Mouse (Mus musculus) adrenal gland, adult 2 months (tissue): ENCODE measurements around the gene Sall1. TPM values are rescaled to one million over a fixed set of nuclear protein-coding genes. Genes with fewer than 3 reads are reported as not detected.
A peak's percentile ranks its signal among the peaks of the same experiment; 100 is the strongest.

Experiments
- DNase-seq: peaks from one replicate; pipeline ENCODE4 v3.0.0; 2021
- long read RNA-seq: library from polyadenylated mRNA; stranded (forward); transcript quantifications from one replicate; pipeline ENCODE4 v2.0.0, GENCODE M21; 2021
- polyA plus RNA-seq: library from polyadenylated mRNA; depleted of rRNA; stranded (reverse); fragments of >200 nt; gene quantifications from 2 replicates; pipeline ENCODE4 v1.2.3, GENCODE M21; 2012; rRNA removed
- total RNA-seq, 2 experiments: library from RNA; stranded (reverse); gene quantifications; 2 replicates each; pipeline ENCODE4 v1.2.3; 2021

Gene Sall1
- under 1 TPM in 1 of 2 experiments, not detected in 1; 0.17 TPM for total RNA-seq
- 0.02 TPM in 1 of 2 replicates, not detected in the other for polyA plus RNA-seq
- long read RNA-seq, result 0 reads

DNA sequence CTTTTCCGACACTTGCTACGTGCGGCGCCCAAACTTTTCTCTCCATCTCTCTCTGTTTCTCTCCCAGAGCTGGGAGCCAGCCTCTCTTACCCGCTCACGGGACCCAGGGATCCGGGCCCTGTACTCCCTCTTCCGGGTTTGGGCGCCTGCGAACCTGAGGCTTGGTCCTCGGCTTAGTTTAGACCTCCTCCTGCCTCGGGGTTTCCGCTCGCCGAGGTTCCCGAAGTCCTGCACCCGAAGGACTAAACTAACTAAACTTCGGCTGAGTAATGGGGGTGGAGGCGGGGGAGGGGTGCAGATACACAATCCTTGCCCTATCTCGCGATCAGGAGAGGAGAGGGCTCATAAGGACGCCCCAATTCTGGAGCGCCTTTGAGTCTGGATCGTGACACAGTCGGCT, at the start of gene Sall1:
Sall1 (minus strand) TSS at position 223 of the 400 bp plus-strand sequence.
- DNase-seq, result peak; percentile 23

DNA sequence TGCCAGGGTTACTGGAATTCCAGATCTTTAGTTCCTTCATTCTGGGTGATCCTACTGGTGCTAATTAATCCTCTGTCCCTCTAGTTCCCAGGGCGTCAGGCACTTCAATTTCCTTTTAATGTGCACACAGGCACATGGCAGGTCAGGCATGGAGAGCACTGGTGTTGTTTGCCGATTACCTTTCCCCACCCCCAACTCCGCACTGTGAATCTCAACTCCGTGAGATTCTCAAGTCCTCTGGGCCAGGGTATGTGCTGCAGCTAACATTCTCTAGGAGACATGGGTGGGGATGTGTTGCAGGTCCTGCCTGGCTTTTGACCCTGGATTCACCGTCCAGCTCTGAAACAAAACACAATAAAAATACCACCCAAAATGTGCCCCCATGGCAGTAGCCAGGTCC, 46.0 kb upstream of the Sall1 start:
- no peak for DNase-seq

DNA sequence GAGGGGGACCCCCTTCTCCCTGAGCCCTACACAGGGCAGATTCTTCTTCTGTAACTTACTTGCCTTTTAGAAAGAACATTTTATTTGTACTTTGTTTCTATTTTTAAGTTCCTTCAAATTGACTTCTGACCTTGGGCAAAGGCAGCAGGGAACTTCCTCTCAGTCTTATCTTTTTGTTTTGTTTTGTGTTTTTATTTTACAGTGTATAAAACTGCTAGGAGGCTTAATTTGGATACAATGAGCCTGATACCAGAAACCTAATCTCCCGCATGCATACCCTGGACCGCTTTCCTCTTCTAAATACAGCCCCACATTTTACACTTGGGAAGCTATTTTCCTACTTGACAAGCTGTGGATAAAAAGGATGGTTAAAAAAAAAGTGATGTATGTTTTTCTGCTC, 35.2 kb upstream of the Sall1 start:
- no peak for DNase-seq

DNA sequence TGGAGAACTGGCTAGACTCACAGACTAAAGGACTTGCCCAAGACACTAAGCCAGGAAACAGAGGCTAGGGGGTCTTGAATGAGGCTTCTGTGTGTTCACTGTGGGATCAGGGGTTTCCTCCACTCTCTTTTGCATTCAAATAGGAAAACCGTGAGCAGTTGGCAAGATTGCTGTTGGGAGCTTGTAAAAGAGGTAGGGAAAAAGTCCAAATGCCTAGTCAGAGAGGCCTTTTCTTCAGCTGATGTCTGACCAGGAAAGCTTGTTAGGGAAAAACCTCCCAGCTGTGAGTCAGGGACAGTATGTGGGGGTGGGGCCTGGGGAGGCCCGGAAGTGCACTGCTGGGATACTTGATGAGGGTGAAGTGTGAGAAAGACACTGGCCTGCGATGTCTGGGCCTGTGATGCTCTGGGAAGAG, 29.0 kb upstream of the Sall1 start:
- DNase-seq, result no peak

DNA sequence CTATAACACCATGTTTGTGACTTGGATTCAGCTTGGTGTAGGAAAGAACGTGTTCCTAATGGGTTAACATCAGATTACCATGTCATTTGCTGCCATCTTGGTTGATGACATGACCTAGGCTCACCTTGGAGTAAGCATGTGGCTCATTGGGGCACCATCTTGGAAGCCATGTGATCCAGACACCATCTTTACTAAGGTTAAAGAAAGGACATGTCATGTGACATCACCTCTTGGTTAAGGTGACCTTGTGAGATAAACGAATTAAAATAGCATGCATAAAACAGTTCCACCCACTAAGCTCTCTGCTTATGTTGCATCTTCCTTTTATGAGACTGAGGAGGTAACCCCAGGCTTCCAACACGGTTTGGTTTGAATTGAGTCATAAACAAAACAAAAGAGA, 23.5 kb upstream of the Sall1 start:
- no peak for DNase-seq

DNA sequence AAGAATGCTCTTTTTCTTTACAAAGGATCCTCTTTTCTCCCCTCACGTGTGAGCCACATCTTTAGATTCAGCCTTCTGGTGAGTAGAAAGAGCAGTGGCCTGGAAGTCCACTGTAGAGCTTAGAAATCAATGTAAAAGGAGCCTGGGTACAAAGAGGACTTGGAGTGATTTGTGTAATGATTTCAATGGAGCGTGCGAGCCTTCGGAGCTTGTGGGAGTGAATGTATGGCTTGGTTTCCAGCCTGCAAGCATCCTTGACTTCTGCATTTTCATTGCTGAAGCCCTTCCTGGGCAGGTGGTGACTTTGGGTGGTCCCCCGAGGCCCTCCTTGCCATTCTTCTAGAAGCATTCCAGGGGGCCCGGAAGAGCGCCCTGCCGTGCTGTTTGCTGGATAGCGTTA, 20.1 kb upstream of the Sall1 start:
- DNase-seq, result no peak

DNA sequence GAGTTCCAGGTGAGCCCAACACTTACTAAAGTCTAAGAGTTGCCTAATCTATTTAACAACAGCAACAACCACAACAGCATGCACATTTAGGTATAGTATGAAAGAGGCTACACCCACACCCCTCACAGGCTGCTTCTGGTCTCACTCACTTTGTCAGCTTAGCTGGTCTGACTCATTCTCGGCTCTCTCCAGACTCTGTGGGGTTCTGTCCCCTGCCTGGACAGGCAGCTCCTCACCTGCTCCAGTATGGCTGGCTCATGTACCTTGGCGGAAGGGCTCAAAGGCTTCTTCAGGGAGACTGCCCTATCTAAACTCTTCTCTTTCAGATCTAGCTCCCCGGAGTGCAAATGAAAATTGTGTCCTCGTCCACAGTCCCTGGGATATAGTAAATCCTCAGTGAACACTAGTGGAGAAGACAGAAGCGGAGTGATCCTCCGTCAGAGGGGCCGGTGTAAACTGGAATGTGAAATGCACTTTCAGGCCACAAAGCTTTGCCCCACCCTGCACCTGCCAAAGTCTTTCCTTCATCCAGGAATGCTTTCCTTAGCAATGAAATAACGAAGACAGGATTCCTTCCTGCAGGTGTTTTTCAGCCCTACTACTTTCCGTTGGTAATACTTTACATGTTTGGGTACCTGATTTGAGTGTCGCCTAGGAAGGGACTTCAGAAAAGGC, 19.5 kb upstream of the Sall1 start:
- DNase-seq, result no peak

DNA sequence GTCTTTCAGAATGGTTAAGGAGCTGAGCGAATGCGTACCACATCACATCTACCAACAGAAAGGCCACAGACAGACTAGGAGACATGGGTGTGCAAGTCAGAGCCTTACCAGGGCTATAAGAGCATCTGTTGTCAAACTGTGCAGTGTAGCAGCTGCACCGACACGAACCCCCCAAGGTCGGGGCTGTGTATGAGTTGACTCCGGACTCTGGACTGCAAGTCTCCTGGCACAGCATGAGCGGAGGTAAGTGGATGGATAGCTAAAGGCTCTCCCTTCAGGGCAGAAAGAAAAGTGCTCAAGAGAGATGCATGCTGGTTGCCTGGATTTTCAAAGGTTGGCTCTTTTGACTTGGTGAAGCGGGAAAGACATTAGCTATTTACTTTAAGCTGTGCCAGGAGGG, 16.8 kb upstream of the Sall1 start:
- DNase-seq, result no peak

DNA sequence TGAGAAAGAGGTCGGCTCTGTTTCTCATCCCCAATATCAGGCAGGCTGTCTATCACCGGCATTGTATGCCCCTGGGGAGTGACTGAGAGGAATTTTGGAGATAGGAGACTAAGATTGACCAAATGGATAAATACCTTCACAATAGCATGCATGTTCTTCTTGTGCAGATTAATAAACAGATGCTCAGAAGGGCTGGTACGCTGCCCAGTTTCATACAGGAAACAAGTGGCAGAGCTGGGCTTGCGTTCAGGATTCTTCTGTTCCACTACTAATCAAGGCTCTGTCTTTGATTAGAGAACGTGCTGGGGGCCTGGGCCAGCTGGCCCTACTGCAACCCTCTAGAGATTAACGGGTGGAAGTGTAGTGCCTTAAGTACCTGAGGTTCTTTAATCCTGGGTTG, 15.5 kb upstream of the Sall1 start:
- DNase-seq, result no peak

DNA sequence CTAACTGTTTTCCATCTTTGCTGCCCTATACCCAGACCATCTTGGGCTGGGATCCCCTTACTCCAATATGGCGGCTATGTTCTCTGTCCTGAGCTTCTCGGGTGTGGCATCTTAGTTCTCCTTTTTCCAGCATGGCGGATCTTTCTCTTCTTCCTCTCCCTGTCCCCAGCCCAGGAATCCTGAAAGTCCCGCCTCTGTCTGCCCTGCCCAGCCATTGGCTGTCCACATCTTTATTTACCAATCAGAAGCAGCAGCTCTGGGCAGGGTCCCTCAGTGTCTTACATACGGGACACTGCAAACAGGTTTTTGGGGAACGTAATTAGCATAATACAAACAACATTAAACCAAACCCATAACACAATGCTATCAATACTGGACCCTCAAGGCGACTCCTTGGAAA, 8.9 kb upstream of the Sall1 start:
- no peak for DNase-seq

DNA sequence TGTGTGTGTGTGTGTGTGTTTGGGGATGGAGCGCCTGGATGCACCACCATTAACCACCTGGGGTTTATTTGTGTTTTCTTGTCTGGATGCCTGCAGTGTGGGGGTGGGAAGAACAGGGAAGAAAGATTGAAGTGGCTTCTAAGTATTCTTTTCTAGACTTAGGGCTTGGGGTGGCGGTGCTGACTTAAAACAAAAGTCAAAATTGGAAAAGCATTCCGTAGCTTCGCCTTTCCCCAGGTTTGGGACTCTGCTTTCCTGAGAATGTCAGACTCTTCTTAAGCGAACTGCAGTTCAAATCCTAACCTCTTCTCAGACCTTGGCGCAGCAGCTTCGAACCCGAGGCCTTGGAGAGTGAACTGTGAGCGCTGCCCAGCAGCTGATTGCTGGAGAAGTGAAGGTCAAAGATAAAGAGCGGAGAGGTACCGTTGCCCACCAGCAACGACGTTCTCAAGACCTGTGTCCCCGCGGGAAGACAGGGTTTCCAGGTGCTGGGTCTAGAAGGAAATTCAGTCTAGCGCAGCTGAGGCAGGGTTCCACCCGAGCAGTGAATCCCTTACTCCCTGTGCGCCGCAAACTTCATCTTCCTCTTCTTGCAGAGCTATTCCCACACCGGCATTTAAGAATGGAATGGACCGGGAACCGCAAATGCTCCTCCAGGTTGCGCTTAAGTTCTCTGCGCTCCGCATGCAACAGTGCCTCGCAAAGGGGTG, 2.8 kb upstream of the Sall1 start:
- no peak for DNase-seq

DNA sequence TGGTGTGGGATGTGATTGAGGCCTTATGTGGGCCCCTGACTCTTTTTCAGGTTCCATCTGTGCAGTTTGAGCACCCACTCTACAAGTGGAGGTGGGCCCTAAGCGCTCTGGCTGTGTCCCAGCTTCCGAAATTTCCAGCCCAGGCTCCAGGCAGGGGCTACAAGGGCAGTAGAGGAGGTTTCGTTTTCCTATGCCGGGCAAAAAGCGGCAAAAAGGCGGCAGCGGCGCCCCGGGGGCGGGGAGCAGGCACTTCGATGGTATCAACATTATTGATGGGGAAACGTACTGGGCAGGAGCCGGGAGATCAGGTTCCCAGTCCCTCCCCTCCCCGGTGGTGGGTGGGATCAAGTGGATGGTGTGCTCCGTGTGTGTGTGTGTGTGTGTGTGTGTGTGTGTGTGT, 2.3 kb upstream of the Sall1 start:
- DNase-seq, result peak; percentile 7

DNA sequence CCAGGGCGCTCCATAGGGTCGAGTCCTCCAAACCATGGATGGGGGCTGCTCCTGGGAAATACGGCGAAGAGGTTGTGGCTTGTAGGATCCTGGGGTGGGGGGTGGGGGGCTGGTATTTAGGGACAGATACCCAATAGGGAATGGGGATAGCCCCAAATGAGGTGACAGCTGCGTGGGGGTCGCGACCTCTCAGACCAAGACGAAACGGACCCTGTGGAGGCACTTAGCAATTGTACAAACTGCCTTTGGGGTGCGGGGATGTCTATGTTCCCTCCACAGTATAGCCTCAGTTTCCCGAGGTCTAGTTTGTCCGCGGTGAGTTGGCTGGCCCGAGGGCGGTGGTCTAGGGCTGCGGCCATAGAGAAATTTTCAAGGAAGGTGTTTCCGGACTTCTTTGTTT, 1.8 kb upstream of the Sall1 start:
- DNase-seq, result no peak

DNA sequence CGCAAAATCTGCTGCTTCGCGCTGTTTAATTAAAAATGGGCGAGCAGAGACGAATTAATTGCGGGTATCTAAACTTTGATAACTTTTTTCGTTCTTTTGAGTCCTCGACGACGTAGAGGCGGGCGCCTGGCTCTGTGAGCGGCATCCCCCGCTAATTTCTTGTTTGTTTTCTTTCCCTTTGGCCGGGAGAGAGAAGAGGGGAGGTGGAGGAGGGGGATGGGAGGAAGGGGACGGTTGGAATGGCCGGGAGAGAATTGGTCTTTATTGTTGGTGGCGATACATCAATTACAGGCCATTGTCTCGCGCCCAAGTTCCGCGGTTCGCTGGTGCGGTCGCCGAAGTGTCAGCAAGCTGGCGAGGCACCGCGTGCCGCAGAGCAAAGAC, 1.2 kb upstream of the Sall1 start:
- no peak for DNase-seq

DNA sequence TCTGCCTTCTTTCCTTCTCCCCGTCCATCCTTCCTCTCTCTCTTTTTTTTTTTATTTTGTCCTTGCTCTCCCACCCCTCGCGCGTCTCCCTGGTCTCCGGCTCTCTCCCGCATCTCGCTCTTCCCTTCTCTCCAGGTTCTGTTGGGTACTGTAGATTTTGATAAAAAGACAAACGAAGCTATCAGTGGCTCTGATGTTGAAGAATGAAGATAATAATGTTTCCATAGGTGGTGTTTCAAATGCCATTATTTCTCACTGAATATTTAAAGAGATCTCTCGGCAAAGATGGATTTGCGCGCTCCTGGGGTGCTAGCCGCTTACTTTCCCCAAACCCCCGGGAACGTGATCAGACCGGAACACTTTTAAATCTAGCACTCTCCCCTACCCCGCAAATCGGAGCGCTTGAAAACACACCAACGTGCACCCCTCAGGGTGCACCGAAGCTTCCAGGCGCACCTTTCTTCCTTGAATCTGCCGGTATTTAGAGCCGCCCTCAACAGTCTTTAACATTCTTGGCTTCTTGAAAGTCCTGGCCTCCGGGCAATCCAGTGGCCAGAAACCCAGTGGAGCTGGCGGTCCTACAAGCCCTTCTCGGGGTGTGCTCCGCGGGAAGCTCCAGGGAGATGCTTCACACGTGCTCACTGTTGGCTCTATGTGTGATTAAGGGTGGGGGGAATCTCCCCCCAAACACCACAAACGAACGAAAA, 702 bp upstream of the Sall1 start:
- DNase-seq, result peak; percentile 3

DNA sequence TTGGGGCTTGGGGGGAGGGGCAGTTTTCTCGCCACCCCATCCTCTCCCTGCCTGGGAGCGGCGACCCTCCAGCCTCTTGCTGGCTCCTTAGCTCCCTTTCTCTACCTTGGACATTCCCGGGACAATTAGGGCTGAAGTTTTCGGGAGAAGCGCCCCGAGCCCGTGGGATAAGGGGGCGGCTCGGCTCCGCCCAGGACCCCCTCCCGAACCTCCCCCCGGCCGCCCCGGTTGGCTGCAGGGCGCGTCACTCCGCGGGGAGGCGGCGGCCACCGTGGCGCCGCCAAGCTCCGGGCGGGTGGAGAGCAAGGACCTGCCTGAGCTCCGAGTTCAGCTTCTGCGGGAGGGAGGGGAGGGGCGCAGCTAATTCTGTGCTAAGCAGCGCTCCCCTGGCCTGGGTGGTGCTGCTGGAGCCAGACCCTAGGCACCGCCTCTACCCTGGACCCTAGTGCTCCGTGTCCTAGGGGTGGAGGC, 556 bp downstream of the Sall1 start:
- peak; percentile 44 for DNase-seq

DNA sequence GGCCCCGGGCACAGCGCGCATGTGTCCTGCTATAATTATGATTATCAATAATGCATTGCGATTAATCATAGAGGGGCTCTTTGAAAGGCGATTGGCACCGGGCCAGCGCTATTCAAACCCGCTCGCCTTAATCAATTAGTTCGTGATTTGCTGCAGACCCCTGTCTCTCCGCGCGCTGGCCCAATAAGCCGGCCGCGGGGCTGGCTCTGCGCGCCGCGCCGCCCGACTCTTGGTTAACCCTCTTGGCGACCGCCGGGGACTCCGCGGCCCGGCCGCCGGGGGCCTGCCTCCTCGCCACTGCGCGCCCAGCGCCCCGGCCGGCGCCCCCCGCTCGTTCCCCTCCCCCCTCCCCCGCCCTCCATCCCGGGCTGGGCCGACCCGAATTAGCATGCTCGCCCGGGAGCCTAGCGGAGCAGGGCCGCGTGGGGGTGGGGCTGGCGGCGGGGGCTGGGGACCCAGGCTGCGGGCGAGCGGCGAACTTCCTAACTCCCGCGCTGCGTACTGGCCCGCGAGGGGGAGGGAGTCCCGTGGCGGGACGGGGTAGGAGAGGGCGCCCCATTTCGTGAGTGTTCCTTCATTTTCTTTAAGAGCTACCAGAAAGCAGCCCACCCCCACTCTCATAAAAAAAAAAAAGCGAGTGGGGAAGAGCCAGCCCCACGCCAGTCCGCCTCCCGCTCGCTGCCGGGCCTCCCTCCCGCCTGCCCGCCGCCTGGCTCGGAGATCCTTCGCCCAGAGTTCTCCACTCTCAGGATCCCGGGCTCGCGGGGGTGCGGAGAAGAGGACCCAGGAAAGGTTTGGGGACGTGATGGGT, 1.2 kb downstream of the Sall1 start:
- peak; percentile 30 for DNase-seq

DNA sequence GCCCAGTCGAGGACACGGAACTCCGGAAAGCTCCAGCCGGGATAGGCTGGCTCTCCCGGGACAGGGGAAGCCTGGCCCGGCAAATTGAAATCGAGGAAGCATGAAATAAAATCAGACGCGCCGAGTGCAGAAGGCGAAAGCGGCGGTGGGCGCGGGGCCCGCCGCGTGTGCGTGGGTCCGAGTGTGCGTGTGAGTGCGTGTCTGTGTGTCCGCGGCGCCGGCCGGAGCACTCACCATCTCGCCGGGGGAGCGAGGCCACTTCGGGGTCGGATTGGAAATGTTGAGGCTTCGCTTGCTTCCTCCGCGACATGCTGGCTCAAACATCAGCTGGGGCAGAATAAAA, 1.9 kb downstream of the Sall1 start:
- DNase-seq, result no peak

DNA sequence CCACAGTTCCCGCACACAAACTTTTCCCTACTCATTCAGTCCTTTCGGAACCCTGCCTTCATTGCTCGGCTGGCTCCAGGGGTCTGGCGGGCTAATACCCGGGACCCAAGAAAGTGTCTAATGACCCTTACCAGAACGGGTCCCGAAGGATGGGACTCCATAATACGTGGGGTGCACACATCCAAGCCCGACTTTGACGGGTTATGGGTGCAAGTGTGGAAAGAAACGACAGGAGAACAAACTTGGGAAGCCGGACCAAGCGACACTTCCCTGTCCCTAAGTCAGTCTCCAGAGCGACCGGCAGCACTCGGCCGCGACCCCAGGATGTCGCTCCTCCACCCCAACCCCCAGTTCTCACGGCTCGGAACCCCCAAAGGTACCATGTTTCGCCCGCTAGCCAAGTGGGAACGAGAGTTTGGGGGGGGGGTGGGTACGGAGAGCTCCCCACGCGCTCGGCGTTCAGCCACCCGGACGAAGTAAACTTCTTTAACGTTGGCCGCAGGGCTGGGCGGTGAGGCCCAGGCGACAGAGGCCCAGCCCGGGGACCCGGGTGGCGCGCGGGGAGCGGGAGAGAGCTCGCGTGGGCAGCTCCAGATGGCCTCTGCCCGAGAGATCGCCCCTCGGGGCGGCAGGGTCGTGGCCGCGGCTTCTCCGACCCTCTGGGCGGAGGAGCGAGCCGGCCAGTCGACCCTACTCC, 2.4 kb downstream of the Sall1 start:
- DNase-seq, result peak; percentile 31

DNA sequence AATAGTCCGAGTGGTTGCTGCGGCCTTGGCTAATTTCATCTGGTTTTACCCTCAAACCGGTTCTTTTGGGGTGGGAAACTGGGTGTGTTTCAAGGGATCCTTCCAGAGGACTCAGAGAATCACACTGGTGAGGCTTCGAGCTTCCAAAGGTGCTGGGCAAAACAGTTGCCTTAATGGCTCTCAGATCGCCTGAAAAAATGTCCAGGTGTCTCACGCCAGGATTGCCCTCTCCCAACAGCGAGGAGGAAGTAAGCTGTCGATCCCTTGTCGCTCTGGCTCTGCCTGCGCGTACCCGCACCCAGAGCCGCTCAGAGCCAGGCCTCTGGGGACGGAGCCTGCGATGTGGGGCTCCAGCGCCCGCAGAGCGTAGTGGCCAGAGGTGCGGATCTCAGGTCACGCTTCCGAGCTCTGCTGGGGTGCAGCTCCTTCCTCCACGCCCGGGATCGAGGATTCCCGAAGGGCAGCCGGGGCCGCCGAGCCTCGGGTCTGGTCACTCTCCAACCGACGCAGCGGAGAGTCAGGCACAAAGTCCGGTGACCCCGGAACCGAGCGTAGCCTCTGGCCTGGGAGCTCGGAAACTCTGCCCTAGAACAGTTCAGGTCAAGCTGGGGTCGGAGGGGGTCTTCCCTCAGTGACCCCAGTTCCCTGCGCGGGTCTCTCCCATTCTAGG, 3.1 kb downstream of the Sall1 start:
- DNase-seq, result peak; percentile 48

DNA sequence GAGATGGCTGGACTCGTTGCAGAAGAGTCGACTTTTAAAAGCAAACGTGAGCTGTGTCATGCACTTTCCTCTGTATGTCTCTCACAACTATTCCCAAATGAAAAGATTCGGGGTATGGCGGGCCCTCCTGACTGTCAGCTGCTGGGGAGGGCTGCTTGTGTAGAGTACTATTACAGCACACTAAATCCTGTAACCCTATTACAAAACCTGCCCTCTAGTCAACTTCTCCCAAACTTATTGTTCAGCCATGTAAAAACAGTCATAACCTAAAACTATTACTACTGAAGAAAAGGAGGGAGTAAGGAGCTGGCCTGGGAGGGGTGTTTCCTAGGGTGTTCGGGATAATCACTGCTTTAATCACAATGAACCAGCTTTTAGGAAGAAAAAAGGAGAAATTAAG, 4.1 kb downstream of the Sall1 start:
- no peak for DNase-seq
